Mouse (Mus musculus): ENCODE measurements around the gene Dbp. TPM values are rescaled to one million over a fixed set of nuclear protein-coding genes. Genes with fewer than 3 reads are reported as not detected.

The Dbp gene
- polyA plus RNA-seq, 1 experiment from 2014 or later, result 73.2 TPM

DNA sequence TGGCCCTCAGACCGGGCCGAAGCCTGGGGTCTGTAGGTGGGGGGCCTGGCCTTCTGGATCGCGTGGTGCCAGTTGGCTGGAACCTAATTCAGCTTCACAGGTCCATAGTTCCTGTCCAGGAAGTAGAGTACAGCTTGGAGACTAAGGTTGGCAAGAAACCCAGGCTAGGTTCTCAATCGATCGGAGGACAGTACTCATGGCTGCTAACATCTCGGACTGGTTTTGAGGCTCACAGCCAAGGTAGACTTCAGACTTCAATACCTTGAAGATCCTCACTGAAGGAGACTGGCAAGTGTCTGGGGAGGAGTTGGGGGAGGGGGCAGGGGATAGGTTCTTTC lies 16.3 kb downstream of the Dbp start:
- in situ Hi-C loops (cut with MboI; ENCODE audit: low pct_unique_long_range_greater_than_20kb), result loop anchor here (25.0 kb wide), 1 partner anchor 859 kb away; the partner anchor contains the start of genes Pnkp and Ptov1
- H3K27me3 ChIP-seq, result no peaks in the 10 kb centered on the region
- no peak for DNase-seq (ENCODE audit: low read depth, low spot score)
- POLR2A ChIA-PET, result no interaction called here
- ATAC-seq, result no peak
- CTCF ChIA-PET, result no interaction called here
- no peak for TF ChIP-seq CTCF (IDR thresholded peaks at IDR 0.05)

DNA sequence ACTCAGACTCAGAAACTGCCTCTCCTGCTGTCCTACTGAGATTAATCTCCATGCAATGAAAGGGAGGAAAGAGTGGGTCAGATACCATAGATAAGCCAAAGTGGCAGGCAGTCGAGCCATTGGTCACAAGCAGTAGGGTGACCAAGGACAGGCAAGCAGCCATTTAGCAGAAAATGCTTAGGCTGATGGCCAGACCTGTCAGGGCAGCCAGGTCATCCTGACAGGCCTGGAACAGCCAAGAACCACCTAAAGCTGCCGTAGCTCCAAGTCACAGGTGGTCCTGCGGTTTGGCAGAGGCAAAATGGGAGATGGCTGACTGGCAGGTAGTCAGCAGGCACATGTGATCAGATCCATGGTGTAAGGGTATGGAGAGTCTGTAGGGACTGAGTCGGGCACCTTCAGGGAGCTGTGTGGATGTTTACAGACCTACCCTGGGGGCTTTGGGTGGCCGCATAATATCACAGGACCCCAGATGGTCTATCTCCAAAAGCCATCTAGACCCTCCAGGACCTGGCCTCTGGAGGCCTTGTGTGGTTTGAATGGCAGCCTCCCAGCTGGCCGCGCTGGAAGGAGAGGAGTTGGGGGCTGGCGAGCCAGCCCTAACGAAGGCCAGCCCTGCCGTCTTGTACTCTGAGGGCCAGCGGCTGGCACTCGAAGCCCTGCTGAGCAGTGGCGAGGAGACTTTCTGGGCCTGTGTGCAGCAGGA lies 16.9 kb downstream of the Dbp start:
- POLR2A ChIA-PET, result no interaction called here
- ATAC-seq, result no peak

DNA sequence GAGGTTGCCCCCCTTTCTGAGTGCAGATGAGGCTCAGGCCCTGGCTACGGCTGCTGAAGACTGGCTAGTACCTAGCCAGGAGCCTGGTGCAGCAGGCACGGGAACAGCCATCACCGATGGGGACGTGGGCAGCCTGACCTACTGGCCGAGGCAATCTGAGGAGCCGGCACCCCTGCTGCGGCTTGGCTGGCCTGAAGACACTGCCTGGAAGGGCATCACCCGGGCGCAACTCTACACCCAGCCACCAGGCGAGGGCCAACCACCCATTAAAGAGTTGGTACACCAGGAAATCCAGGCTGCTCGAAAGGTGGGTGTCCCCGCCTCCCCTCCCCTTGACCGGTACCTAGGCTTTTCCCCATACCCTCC lies 17.4 kb downstream of the Dbp start:
- DNase-seq (ENCODE audit: low read depth, low spot score) (no peak), ATAC-seq (no peak)
- H3K27me3 ChIP-seq, result no peaks in the 10 kb centered on the region
- TF ChIP-seq CTCF (IDR thresholded peaks at IDR 0.05), result no peak
- in situ Hi-C loops (cut with MboI; ENCODE audit: low pct_unique_long_range_greater_than_20kb), result loop anchor here (25.0 kb wide), 1 partner anchor 860 kb away; the partner anchor contains the start of genes Pnkp and Ptov1
- CTCF ChIA-PET, result interaction anchor here (0.9 kb wide), 1 partner anchor 79 kb away, joined by 3 read pairs; no protein-coding TSS in a partner anchor
- POLR2A ChIA-PET, result no interaction called here

More for the DNA sequence above, 16.9 kb downstream of the Dbp start:
- no peak for TF ChIP-seq CTCF (IDR thresholded peaks at IDR 0.05)
- DNase-seq (ENCODE audit: low read depth, low spot score), result no peak
- no peaks in the 10 kb centered on the region for H3K27me3 ChIP-seq
- CTCF ChIA-PET, result no interaction called here
- in situ Hi-C loops (cut with MboI; ENCODE audit: low pct_unique_long_range_greater_than_20kb), result loop anchor here (25.0 kb wide), 1 partner anchor 859 kb away; the partner anchor contains the start of genes Pnkp and Ptov1

DNA sequence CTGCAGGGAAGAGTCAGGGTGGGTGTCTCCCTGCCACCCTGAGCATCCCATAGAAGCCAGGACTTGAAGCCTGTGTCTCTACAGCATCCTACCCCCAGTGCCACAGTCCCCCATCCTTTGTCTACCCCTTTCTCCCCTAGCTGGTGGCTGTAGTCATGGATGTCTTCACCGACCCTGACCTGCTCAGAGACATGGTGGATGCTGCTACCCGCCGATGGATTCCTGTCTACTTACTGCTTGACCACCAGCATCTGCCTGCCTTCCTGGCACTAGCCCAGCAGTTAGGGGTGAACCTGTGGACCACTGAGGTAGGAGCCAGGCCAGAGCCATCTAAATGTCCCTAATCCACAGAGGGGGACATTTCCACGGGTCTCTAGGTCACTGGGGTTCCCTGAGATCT lies 18.4 kb downstream of the Dbp start:
- TF ChIP-seq CTCF (IDR thresholded peaks at IDR 0.05), result no peak
- H3K27me3 ChIP-seq, result no peaks in the 10 kb centered on the region
- no peak for DNase-seq (ENCODE audit: low read depth, low spot score)
- ChIA-PET POLR2A (no interaction called here), CTCF (interaction anchor here (0.9 kb wide), 1 partner anchor 78 kb away, joined by 3 read pairs; no protein-coding TSS in a partner anchor)
- in situ Hi-C loops (cut with MboI; ENCODE audit: low pct_unique_long_range_greater_than_20kb), result loop anchor here (25.0 kb wide), 1 partner anchor 861 kb away; the partner anchor contains the start of genes Pnkp and Ptov1
- no peak for ATAC-seq

DNA sequence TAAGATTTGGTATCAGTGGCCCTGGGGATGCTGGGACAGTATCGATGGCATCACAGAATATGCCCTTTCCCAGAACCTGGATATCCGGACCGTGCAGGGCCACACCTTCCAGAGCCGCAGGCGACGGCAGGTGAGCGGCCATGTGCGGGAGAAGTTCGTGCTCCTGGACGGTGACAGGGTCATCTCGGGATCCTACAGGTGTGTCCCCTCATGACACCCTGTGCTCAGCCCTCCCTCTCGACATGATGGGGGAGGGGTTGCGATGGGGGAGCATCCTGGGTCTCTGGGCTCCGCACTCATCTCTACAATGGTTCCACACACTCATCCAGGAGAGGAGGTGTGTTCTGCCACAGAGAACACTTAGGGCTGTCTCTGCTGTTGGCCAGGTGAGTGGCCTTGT lies 18.9 kb downstream of the Dbp start:
- no peak for ATAC-seq
- ChIA-PET POLR2A (no interaction called here), CTCF (no interaction called here)
- DNase-seq (ENCODE audit: low read depth, low spot score), result no peak
- in situ Hi-C loops (cut with MboI; ENCODE audit: low pct_unique_long_range_greater_than_20kb), result loop anchor here (25.0 kb wide), 1 partner anchor 861 kb away; the partner anchor contains the start of genes Pnkp and Ptov1
- H3K27me3 ChIP-seq, result no peaks in the 10 kb centered on the region
- TF ChIP-seq CTCF (IDR thresholded peaks at IDR 0.05), result no peak

DNA sequence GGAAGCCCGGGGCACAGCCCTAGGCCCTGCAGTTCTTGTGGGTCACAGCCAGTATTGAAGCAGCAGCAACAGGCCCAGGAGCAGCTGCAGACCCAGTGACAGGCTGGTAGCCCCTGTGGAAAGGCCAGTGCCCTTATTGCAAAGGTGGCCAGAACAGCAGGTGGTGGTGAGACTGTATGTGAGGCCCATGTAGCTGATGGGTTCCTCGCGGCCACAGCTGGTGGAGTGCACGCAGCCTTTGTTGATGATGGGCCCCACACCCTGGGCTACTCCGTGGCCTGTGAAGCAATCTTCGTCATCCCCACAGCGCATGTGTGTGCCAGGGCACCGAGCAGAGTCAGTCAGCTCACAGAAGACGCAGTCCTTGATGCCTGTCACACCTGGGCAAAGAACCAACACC lies 20.3 kb downstream of the Dbp start:
- POLR2A ChIA-PET, result interaction anchor here (0.7 kb wide), 1 partner anchor 86 kb away, joined by 4 read pairs; no protein-coding TSS in a partner anchor

DNA sequence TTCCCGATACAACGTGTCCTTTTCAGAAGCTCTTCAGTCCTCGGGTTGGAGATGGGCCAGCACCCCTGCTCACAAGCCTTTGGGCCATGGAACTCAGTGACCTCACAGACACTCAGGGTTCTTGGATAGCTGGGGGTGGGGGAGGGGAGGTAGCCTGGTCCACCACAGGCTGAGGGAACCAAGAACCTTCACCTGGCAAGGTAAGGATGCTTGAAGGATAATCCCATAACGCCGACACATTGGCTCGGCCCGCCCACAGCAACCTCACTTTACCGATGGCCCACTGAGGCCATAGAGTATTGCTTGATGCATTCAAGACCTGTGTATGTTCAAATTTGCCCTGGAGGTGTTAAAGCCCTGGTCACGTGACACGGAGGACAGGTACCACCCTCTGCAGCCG lies 20.8 kb downstream of the Dbp start, which contains the start of gene Spaca4:
TSS of gene Spaca4 (minus strand) at position 101 of the 400 bp plus-strand sequence.
- POLR2A ChIA-PET, result interaction anchor here (0.7 to 1.9 kb wide), 2 partner anchors 8 to 86 kb away, joined by 4 to 7 read pairs; partner anchors contain the start of gene Sphk2
- H3K27me3 ChIP-seq, result no peaks in the 10 kb centered on the region
- CTCF ChIA-PET, result no interaction called here
- no peak for DNase-seq (ENCODE audit: low read depth, low spot score)
- in situ Hi-C loops (cut with MboI; ENCODE audit: low pct_unique_long_range_greater_than_20kb), result no loop called here
- TF ChIP-seq CTCF (IDR thresholded peaks at IDR 0.05), result no peak
- no peak for ATAC-seq

More for the DNA sequence above, 20.3 kb downstream of the Dbp start:
- no peak for TF ChIP-seq CTCF (IDR thresholded peaks at IDR 0.05)
- ATAC-seq (no peak), DNase-seq (ENCODE audit: low read depth, low spot score) (no peak)
- CTCF ChIA-PET, result no interaction called here
- in situ Hi-C loops (cut with MboI; ENCODE audit: low pct_unique_long_range_greater_than_20kb), result no loop called here
- no peaks in the 10 kb centered on the region for H3K27me3 ChIP-seq

DNA sequence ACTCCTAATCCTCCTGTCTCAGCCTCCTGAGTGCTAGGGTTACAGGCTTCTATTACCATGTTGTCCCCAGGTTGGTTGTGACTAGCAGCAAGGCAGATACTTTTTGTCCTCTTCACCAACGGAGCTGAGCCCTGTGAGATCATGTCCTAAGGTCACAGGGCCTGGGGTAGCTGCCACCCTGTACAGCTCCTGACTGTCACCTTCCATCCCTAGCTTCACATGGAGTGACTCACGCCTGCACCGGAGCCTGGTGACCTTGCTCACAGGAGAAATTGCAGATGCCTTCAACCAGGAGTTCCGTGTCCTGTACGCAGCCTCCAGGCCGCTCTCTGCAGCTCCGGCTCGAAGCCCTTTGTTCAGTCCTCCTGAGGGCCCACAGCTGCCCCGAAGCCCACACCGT lies 21.5 kb downstream of the Dbp start:
- no peaks in the 10 kb centered on the region for H3K27me3 ChIP-seq
- in situ Hi-C loops (cut with MboI; ENCODE audit: low pct_unique_long_range_greater_than_20kb), result no loop called here
- ChIA-PET CTCF (no interaction called here), POLR2A (interaction anchor here (1.9 kb wide), 1 partner anchor 9 kb away, joined by 7 read pairs; the partner anchor contains the start of gene Sphk2)
- DNase-seq (ENCODE audit: low read depth, low spot score) (no peak), ATAC-seq (no peak)
- TF ChIP-seq CTCF (IDR thresholded peaks at IDR 0.05), result no peak

DNA sequence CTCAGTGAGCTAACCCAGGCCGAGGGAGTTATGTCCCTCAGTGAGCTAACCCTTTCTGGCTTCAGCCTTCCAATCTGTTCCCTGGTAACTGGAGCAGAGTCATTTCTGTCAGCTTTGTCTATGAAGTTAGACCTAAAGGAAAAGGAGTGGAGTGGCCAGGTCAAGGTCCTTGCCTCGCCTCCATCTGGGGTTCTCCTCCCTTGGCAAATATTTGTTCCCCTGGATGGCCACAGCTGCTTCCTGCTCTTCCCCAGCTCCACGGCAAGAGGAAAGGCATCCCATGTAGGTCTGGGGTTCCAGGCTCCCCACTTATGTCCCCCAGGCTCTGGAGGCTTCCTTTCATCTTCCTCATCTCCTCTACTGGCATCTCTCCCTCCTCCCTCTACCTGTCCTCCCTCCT lies 22.7 kb downstream of the Dbp start:
- CTCF ChIA-PET, result interaction anchor here (3.0 kb wide), 1 partner anchor 74 kb away, joined by 11 read pairs; no protein-coding TSS in a partner anchor
- in situ Hi-C loops (cut with MboI; ENCODE audit: low pct_unique_long_range_greater_than_20kb), result no loop called here
- DNase-seq (ENCODE audit: low read depth, low spot score) (no peak), ATAC-seq (no peak)
- TF ChIP-seq CTCF (IDR thresholded peaks at IDR 0.05), result no peak
- POLR2A ChIA-PET, result interaction anchor here (1.9 kb wide), 1 partner anchor 10 kb away, joined by 7 read pairs; the partner anchor contains the start of gene Sphk2
- H3K27me3 ChIP-seq, result no peaks in the 10 kb centered on the region

DNA sequence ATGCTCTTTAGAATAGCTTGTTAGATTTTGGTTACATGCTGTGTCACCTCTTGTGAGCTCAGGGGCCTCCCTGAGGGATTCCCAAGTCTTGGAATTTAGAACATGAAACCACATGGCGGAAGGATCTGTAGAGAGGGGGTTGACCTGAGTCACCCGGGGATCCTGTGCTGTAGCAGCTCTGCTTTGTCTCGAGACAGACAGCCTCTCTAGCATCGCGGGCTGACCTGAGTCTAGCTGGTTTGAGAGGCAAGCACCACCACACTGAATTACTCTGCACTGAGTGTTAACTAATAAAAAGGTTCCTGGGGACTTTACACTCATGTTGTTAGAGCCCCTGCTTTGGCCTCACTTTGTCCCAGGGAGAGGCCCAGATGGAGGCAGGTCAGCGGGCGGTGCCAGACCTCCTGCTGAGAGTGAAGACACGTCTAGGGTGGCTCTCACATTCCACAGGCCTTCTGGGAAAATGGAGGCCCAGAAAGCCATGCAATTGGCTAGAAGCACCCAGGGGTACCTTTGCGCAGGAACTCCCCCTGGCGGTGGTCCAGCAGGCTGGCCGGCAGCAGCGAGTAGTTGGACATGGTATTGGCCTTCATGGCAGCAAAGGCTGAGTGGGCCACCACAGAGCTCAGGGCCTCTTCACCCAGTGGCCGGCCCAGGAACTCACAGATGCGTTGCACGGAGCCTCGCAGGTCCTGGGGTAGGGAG lies 26.0 kb downstream of the Dbp start:
- ChIA-PET POLR2A (no interaction called here), CTCF (interaction anchor here (0.9 kb wide), 1 partner anchor 11 kb away, joined by 3 read pairs; no protein-coding TSS in a partner anchor)
- no peak for TF ChIP-seq CTCF (IDR thresholded peaks at IDR 0.05)
- ATAC-seq, result peak; percentile 51
- no peaks in the 10 kb centered on the region for H3K27me3 ChIP-seq
- in situ Hi-C loops (cut with MboI; ENCODE audit: low pct_unique_long_range_greater_than_20kb), result loop anchor here (5.0 kb wide), 1 partner anchor 281 kb away; no protein-coding TSS in a partner anchor
- DNase-seq (ENCODE audit: low read depth, low spot score), result no peak

DNA sequence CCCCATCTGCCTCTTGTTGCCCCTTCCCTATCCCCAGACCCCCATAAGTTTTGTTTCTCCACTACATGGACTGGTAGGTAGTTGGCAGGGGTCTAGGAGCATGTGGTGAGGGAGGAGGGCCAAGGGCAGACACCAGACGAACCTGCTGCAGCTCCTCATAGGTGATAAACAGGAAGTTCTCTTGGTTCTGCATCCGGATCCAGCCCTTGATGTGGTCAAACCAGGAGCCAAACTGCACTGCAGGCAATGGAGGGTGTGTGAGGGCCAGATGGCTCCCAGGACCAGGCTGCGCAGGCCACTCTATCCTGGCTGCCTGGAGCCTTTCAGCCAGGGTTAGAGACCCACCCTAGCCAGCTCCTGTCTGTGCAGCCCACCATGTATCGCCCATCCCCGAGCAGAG lies 28.6 kb downstream of the Dbp start:
- ChIA-PET POLR2A (no interaction called here), CTCF (no interaction called here)
- no peak for TF ChIP-seq CTCF (IDR thresholded peaks at IDR 0.05)
- DNase-seq (ENCODE audit: low read depth, low spot score) (no peak), ATAC-seq (no peak)
- in situ Hi-C loops (cut with MboI; ENCODE audit: low pct_unique_long_range_greater_than_20kb), result loop anchor here (5.0 kb wide), 1 partner anchor 279 kb away; no protein-coding TSS in a partner anchor
- H3K27me3 ChIP-seq, result no peaks in the 10 kb centered on the region
